Mouse (Mus musculus): Measurements from ENCODE around the gene Tacc2. TPM values are rescaled to one million over a fixed set of nuclear protein-coding genes. Genes with fewer than 3 reads are reported as not detected.
A peak's percentile ranks its signal among the peaks of the same experiment; 100 is the strongest.

The Tacc2 gene
- total RNA-seq, 4 experiments from 2014 or later: 64.2 to 70.3 (median 68.0) TPM

DNA sequence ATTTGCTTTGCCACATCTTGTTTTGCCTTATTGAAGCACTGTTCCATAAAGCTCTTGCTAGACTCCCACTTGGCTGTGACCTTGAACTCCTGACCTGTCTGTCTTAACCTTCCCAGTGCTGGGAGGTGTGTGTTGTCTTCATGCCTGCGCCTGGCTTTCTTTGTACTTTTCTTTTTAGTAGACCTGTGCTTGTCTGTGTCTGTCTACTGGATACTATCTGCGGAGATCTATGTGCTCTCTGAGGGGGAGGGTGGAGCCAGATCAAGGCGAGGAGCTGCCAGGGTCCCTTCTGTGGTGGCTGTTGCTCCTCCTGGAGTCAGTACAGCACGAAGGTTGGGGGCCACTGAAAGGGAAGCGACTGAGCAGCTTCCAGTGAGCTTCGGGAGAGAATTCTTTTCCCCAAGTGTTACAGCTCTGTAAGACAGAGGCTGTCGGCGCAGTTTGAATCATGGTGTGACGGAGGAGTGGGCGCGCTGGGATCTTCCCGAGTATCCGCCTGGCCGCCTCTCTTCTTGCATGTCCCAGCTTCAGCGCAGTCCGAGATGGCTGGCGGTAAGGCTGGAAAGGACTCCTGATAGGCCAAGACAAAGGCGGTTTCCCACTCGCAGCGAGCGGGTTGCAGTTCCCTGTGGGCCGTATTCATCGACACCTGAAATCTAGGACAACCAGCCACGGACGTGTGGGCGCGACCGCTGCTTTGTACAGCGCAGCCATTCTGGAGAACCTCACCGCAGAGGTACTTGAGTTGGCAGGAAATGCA lies 189.4 kb downstream of the Tacc2 start:
- DNase-seq (ENCODE audit: low spot score in 2 of 2): no peak

GRCm38 (mm10) chr7:130768151-130768550 lies 190.9 kb downstream of the Tacc2 start:
- no peak for DNase-seq (ENCODE audit: low spot score in 2 of 2)

DNA sequence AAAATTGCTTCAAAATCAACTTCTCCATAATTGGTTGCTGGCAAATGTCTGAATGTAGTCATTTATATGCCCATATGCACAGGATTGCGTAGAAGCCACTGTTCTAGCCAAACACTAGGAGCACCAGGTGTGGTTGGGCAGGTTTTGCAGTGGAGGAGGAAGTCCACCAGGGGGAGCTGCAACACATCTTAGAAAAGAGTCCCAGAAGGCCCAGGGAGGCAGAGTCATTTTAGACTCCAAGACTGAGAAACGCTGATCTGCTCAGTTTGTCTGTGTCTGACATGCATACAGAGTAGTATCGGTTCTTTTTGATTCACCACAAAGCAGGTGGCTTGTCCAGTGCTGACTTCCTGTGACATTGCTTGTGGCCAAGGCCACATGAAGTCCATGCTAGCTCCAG lies 193.5 kb downstream of the Tacc2 start:
- peak; percentile 65 to 72 for DNase-seq (ENCODE audit: low spot score in 2 of 2)

GRCm38 (mm10) chr7:130773171-130773830 lies 196.1 kb downstream of the Tacc2 start:
- DNase-seq (ENCODE audit: low spot score in 2 of 2): no peak

DNA sequence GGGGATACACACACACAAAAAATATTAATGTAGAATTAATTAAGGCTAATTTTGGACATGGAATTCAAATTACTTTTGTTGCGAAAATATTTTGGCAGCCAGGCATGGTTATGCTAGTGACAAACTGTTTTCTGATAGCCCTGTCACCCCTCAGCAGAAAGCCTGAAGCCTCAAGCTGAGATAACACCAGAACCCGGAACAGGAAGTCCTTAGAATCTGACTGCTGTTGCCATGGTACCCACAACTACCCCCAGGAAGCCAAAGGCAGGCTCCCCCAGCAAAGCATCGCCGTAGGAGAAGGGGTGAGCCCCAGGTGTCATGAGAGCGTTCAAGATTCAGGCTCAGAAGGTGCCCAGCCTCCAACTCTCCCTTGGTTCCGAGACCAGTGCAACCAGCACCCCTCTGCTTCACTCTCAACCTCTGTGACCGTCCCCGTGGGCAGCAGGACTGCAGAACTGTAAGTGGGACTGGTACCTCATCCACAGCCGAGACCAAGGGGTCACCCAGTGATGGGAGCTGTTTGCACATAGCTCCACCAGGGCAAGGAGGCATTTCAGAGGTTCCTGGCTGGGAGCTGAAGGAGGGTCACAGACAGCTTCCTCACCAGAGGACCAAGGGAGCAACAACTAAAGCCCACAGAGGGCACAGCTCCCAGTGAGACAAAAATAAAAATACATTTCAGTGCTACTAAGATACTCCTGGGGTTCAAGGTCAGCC lies 196.8 kb downstream of the Tacc2 start, which contains the start of gene Btbd16:
Gene Btbd16 (plus strand): TSS at position 156 of the 717 bp plus-strand sequence.
- DNase-seq (ENCODE audit: low spot score in 2 of 2): no peak

DNA sequence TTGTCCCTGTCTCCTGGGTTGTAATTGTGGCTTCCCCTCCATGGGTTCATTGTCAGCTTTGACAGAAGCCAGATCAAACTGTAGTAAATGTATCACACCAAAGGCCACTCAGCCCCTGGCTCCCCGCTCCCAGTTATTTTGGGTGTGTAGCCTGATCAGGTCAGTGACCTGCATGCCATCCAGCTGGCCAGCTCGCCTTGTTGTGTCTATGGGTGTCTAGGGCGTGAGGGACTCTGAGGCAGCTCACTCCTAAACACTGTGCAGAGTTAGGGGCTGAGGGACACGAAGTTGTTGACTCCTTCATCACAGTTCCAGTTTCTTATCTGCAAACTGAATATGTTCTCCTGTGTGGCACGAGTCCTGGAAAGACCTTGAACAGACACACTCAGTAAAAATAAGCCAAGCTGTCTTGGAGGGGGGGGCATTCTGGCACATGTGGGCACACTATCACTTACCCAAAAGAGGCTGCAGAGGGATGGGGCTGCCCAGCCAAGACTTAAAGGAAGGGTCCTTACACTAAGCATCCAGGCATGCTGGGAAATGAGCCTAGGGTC lies 203.7 kb downstream of the Tacc2 start:
- no peak for DNase-seq (ENCODE audit: low spot score in 2 of 2)

DNA sequence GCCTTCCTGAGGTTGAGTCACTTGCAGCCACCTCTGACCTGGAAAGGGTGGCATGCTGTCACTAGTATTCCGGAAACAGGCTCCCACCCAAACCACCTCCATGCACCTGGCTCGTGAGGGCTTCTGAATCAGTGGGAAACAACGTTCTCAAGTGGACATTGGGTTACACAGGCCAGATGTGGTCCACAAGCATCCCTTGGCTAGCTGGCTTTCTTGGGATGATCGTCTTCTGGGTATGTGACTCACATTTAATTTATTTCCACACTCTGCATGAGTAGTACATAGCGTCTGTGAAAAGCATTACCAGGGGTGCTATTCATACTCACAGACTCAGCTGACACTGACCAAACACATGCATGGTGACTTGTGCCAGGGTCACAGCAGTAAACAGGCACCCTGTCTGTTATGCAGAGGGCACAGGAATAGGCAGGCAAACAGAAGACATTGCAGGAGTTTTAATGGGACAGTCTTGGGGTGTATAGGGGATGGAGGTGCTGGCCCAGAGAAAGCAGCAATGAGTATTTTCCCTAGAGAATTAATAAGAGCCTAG lies 205.3 kb downstream of the Tacc2 start:
- DNase-seq (ENCODE audit: low spot score in 2 of 2): no peak

DNA sequence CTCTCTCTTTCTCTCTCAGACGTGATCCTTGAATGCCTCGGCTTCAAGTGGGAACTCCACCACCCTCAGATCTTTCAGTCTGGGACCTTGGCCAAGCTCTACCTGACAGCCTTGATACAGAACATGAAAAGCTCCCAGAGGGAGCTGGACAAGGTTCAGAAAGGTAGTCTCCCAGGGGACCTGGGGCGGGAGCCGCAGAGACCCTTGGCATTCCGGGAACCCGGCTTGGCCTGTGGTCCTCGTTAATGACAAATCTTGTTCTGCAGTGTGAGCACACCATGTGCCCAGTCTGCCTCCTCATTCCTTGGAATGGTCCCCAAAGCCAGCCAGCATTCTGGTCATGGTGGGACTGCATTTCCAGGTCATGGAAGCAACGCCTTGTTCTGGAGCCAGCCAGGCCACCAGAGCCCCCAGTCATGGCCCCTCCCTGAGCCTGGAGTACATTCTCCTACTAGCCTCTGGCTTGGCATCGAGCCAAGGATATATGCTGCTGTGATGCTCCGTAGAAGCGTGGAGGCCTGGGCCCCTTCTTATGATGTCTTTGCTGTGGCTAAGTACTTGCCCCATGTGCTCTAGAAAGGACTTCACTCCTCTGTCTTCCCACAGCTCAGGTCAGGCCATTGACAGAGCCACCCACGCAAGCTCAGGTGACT lies 208.8 kb downstream of the Tacc2 start:
- DNase-seq (ENCODE audit: low spot score in 2 of 2): no peak

- no peak for DNase-seq (ENCODE audit: low spot score in 2 of 2)
Observed at GRCm38 (mm10) chr7:130786708-130787107, 209.5 kb downstream of the Tacc2 start.

DNA sequence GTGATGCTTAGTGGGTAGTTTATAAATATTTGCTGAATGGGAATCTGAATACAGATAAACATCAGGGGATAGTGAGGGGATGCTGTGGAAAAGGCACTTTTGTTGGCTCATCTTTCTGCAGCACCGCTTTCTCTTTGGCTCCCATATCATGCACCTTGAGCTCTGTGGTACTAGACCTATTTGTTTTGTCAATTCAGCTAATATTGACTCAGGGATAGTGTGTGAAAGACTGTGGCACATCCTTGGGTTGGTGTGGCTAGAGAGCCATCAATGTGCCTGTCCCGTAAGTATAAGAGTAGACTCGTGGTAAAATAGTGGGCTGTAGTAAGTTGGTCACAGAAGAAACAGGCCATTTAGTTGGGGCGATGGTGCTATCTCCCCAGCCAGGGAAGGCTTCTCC lies 210.3 kb downstream of the Tacc2 start:
- no peak for DNase-seq (ENCODE audit: low spot score in 2 of 2)

DNA sequence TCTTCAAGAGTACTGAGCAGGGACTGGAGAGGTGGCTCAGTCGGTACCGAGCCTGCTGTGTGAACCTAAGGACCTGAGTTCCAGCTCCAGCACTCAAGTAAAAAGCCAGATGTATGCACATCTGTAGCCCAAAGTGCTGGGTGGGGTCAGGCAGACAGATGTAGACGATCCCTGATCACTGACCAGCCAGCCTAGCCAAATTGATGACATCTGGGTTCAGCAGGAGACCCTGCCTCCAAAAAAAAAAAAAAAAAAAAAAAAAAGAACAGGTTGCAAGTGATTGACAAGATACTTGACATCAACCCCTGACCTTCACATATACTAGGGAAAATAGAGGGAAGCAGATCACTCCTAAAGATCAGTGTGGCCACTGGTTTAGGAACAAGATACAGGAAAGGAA lies 211.7 kb downstream of the Tacc2 start:
- DNase-seq (ENCODE audit: low spot score in 2 of 2): no peak

DNA sequence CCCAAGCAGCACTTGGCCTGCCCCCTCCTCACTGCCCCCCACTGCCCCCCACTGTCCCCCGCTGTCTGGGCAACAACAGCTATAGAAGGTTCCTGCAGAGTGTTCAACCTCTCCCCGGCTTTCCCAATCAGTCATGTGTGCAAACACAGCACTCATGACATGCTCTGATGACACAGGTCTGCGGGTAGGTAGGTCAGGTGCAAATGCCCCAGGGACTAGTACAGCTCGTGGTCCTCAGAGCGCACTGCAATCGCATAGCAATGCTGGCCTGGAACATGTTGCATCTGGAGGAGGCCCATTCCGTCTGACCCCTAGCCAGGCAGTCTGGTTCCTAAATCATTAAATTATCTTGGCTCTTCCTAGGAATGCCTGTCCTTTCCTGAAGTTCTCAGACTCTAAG lies 212.2 kb downstream of the Tacc2 start:
- no peak for DNase-seq (ENCODE audit: low spot score in 2 of 2)

GRCm38 (mm10) chr7:130793671-130794070 lies 216.4 kb downstream of the Tacc2 start:
- no peak for DNase-seq (ENCODE audit: low spot score in 2 of 2)

GRCm38 (mm10) chr7:130796786-130797185 lies 219.5 kb downstream of the Tacc2 start:
- no peak for DNase-seq (ENCODE audit: low spot score in 2 of 2)

DNA sequence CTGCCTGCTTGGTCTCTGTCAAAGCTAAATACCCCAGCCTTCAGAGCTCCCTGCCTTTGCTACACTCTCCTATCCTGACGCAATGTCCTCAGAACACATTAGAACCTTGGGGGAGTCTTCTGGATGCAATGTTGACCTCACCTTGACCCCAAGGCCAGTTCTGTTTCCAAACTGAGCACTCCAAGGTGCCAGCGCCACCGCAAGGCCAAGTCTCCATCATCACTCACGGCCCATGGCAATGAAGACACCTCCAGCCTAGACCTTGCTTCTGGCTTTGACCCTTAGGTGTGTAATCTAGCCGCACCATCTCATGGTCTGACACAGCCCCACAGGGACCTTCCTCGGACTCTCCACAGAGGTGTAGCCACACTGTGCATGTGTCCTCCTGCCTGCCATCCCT lies 220.3 kb downstream of the Tacc2 start:
- DNase-seq (ENCODE audit: low spot score in 2 of 2): no peak

DNA sequence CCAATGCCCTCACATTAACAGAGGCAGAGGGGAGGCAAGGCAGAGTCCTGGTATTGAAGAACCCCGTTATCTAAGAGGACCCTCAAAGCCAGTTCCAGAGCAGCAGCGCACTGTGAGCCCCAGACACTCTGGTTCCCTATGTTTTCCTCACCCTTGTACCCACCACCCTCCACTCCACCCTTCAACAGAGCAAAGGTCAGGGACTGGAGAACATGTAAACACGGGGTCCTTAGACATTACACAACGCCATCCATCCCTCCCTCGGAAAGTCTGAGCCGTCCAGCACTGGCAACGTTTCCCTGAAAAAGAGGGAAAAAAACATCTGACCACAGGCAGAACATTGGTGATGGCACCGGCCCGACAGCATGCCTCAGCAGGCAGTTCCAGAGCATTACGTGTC lies 222.2 kb downstream of the Tacc2 start:
- no peak for DNase-seq (ENCODE audit: low spot score in 2 of 2)

- DNase-seq (ENCODE audit: low spot score in 2 of 2): no peak
Observed at GRCm38 (mm10) chr7:130800681-130801080, 223.4 kb downstream of the Tacc2 start.

DNA sequence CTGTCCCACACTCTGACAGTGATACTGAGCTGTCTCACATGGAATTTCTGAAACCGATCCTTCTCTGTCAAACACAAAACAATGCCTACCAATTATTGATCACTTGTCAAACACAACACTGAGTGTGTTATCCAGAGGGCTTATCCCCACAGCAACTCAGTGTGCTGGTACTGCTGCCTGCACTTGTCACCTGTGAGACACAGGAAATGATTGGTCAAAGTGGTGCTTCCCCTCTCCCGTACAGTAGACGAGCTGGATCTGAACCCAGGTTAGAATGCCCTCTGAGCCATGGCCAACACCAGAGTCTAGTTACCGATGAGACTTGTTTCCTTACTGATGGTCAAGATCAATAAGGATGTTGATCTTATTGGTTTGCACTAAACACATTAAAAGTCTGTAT lies 224.6 kb downstream of the Tacc2 start:
- no peak for DNase-seq (ENCODE audit: low spot score in 2 of 2)

DNA sequence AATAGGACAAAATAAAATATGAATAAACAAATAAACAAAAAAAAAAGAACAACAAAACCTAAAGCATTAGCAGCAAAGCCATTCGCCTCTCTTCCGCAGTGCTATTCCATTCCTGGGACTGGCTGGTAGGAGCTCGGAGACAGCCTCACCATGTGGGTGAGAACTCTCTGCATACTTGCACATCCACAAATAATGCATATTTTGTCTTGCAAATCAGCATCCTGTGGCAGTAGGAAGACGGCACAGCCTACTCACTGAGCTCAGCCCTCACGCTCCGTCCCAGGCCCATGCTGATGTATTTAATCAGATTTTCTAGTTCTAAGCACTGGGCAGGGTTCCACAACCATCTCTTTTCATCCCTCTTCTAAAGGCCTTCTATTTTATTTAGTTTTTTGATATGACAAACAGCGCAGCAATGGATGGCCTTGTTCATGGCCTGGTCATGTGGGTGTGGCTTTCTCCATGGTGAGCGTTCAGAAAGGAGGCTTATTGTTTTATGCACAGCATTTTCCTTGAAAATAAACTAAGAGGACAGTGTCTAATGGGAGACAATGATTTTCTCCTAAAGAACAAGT lies 226.1 kb downstream of the Tacc2 start:
- no peak for DNase-seq (ENCODE audit: low spot score in 2 of 2)

- no peak for DNase-seq (ENCODE audit: low spot score in 2 of 2)
Observed at GRCm38 (mm10) chr7:130804991-130805390, 227.8 kb downstream of the Tacc2 start.

DNA sequence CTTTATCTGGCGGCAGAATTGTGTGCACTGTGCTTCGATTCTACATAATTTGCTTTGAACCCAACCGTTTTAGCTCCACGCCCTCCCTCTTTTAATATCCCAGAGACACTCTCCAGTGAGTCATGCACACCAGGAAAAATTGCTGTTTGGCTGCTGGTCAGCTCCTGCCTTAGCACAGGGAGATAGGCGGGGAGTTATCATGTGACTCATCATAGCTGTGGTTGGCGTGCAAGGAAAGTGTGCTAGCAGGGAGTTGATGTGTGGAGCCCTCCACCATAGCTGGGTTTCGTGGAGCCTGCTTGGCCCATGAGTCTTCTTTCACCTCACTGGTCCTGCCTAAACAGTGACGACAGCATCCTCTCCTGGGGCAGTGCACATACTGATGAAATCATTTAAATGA lies 230.5 kb downstream of the Tacc2 start:
- peak; percentile 21 to 77 for DNase-seq (ENCODE audit: low spot score in 2 of 2)
